Mouse (Mus musculus): ENCODE results near the gene Ptbp2.

The Ptbp2 gene

DNA sequence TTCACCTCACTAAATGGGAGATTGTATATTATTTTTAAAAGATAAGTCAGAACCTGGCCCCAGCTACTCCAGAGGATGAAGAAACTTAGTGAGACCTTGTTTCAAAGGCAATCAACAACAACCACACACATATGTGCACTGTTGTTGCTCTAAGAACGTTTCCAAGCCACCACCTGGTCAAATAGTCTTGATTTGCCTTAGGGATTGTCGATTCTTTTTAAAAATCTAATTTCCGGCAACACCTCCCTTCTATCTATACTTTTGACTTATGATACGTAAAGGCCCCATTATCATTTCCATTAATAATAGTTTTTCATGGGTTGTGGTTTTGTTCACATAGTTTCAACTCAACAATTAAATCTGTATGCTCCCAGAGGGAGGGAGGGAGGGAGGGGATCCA is at the start of gene Ptbp2:
Gene Ptbp2, minus strand, starts transcription at position 101 of the 400 bp plus-strand sequence.
- DNase-seq (ENCODE audit: low spot score): no peak

DNA sequence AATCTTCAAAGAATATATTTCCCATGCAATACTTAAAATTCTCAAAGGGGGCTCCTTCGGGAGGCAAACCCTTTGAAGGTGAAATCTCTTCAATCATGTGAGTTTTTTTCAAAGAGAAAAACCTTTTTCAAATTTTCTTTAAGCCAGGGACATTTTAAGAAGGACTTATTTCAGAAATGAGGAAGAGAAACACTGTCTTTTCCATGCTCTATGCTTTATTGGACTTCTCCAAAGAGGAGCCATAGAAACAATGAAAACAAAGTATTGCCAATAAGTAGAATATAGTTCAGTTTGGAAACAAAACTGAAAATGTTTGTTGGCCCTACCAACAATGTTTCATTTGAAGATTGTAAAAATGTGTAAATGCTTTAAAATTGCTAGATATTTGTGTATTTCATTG is 30.4 kb upstream of the Ptbp2 start:
- DNase-seq (ENCODE audit: low spot score): no peak

DNA sequence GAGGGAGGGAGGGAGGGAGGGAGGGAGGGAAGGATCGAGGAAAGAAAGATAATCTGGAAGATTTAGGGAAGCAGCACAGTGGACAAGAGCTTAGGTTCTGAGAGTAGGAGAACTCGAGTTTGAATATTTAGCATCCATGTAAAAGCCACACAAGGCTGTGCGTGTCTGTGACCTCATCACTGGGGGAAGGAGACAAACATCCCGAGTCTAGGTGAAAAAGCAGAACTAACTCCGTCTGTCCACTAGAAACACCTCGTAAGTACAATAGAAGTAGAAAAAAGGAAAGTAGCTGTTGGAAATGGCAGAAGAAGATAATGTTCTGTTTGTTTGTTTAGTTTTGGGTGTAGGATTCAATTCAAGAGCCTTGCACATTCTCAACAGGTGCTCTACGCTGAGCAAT is 21.9 kb upstream of the Ptbp2 start:
- no peak for DNase-seq (ENCODE audit: low spot score)

DNA sequence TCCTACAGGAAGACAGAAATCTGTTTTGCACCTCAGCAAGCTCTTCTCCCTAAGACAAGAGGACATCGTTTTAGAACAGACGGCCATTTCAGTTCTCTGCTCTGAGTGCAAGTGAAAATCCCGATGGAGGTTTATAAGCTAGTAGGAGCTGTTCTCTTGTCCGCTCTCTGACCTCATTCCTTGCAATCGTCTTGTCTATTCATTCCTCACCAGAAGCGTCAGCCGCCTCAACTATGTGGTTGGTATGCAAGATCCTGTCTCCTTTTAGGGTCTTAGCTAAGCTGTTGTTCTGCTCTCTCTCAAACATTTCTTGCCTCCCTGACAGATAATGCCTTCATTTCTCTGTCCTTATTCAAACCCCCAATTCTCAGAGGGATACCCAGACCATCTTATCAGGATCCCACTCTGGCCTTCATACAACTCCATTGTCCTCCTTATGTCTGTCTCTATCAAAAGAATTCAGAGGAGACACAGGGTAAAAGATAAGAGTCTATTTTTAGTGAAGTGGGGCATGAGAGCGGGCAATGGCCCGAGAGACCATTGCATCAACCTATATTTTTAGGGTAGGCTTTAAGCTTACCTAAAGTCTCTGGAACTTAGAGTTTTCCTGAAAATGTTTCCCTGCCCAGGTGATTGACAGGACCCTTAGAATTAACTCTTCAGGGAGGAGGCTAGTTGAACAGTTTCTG is 10.6 kb upstream of the Ptbp2 start:
- no peak for DNase-seq (ENCODE audit: low spot score)

DNA sequence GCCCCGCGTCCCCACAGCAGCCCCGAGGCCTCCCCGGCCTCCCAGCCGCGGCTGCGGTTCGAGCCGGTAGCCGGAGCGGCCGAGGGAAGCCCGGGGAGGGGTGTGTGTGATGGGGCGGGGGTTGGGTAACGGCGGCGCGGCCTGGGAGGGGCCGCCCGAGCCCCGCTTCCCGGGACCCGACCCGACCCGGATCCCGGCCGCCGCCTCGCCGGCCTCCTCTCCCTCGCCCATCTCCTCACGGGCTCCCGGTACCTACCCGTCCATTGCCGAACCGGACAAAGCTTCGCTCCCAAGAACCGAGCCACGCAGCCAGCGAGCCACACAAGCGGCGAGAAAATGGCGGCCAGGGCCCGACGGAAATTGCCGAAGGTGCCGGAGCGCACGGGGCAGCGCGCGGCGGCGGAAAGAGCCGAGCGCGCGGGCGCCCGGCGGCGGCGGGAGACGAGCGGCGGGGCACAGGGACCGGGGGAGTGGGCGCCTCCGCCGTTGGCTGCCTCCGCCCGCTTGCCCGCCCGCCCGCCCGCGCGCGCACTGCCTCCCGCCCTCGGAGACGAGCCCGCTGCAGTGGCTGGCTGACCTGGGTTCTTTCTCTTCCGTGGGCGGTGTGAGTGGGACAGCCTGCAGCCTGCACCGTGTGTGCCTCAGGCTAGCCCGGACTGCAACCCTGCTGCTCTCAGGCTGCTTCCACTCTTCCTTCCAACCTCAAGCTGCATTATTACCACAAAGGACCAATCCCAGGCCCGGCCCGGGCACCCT is 1.1 kb downstream of the Ptbp2 start:
- peak; percentile 84 for DNase-seq (ENCODE audit: low spot score)

DNA sequence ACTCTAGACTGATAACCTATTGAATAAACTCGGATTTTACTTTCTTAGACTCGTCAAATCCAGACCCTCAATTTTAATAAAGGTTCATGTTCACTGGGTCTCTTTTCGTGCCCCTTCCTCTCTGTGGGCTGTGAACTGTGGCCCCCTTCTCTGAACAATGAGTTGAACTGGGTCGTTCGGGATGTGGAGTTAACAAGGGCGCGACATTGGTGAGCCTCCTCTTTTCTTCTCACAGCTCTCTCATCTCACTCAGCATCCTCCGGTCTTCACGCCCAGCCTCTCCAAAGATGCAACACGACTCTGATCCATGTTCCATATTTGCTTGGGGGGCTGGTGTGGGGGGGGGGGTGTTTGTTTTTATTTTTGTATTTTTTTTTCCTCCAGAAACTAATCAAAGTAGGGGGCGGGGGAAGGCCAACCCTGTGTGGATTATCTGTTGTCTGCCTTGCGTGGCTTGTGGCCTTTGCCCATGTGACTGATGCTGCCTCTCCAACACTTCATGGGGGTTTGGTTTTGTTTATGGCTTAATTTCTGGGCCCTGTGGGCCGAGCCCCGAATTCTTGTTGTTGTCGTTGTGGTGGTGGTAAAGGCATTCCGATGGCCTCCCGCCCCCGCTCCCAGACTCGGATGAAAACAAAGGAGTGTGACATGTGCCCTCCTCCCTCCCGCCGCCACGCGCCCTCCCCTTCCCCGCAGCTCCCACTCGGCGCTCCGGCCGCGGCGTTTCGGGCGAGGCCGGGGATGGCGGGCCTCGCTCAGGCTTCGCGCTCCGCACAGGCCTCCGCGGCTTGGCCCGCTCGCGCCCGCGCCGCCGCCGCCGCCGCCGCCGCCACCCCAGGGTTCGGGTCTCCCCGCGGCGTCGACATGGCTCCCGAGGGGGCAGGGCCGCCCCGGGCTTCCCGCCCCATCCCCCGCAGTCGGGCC is 2.0 kb downstream of the Ptbp2 start:
- peak; percentile 54 for DNase-seq (ENCODE audit: low spot score)

DNA sequence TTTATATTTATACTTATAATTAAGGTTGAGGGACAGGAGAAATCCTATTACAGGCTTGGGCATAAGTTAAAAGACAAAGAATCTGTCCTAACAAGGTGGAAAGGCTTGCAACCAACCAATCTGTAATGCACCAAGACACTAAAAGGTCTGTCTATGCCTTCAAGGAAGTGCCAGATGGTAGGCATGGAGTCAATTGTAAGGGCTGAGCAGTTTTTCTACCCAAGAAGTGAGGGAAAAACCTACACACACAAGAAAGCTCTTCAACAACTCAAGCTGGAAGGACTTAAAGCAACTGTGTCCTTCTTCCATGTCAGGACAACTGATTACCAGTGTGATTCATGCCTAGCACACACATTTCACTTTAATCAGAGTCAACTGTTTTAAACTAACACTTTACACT is 3.4 kb downstream of the Ptbp2 start:
- DNase-seq (ENCODE audit: low spot score): no peak

DNA sequence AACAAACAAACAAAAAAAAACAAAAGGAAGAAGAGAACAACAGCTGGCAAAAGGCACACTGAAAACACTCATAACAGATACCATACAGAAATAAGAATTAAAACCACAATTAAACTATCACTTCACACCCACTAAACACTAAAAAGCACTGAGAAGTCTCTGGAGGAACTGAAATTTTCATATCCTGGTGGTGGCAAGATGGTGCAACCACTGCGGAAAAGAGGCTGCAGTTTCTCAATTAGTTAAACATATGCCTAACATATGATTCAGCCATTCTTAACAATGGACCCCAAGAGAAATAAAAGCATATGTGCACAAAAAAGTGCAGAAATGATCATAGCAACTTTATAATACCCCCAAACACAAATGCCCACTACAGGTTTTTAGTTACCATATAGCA is 5.0 kb downstream of the Ptbp2 start:
- no peak for DNase-seq (ENCODE audit: low spot score)

DNA sequence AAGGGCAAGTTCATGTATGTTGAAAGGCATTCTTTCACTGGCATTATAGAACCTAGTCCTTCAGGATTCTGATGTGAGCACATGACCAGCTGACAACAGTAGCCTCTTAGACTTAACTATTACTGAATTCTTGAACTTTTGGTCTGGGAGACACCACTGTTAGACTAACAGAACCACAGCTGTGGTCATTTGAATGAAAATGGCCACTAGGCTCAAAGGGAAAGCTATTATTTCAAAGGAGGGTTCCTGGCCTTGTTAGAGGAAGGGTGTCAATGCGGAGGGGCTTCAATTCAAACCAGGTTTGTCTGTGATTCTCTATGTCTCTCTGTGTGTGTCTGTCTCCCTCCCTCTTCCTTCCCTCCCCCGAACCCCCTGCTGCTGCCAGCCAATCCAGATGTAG is 5.8 kb downstream of the Ptbp2 start:
- no peak for DNase-seq (ENCODE audit: low spot score)

DNA sequence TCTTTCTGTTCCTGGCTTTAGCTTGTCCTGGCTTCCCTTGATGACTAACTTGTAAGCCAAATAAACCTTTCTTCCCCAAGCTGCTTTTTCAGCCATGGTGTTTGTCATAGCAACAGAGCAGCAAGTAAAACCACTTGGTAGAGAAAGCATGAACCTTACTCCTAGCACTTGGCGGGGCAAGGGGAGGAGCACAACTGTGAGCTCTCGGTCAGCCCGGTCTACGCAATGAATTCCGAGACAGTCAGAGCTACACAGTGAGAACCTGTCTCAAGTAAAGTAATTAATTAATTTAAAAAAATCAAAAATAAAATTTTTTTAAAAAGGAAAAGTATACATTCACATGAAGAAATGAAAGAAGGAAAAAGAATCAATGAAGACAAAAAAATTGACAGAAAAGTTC is 8.1 kb downstream of the Ptbp2 start:
- no peak for DNase-seq (ENCODE audit: low spot score)

DNA sequence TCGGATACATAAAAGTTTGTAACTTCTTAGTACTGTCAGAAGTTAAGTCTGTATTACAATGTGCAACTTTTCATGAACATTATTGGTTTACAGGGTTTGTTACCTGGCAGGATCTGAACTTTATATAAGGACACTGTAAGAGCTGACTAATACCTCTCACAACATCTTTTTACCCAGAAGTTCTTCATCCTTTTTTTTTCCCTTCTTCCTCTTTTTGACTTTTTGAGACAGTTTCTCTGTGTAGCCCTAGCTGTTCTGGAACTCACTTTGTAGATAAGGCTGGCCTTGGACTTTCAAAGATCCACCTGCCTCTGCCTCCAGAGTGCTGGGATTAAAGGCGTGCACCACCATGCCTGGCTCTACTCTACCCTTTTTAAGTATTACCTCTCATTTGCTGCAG is 11.5 kb downstream of the Ptbp2 start:
- no peak for DNase-seq (ENCODE audit: low spot score)

DNA sequence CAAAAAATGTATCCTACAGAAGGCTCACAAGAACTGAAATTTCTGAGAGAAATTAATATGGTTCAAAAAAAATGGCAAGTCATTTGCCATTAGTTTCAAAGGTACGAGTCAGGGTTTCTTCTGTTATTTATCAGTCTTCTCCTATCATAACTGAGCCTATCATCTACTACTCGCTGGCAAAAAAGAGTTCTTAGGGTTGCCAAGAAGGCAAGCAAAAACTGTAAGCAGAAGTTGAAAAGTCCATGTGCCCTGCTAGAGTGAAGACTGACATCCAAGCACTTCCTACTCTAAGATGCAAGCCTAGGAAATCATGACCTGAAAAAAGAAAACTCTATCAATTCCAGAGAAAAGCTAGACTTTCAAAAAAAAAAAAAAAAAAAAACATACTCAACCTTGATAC is 20.5 kb downstream of the Ptbp2 start:
- no peak for DNase-seq (ENCODE audit: low spot score)

DNA sequence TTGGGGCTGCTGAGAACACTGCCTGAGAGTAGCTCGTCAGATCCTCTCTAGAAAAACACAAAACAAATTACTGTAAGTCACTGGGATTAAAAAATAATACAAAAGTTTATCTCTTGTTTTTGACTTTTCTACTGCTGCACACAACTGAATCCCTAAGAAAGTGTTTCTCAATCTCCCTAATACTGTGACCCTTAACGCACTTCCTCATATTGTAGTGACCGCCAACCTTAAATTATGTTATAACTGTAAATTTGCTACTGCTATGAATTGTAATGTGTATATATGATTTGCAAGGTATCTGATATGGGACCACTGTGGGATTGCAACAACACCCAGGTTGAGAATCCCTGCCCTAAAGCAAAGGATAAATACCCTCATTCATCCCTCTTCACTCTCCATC is 22.5 kb downstream of the Ptbp2 start:
- DNase-seq (ENCODE audit: low spot score): no peak

DNA sequence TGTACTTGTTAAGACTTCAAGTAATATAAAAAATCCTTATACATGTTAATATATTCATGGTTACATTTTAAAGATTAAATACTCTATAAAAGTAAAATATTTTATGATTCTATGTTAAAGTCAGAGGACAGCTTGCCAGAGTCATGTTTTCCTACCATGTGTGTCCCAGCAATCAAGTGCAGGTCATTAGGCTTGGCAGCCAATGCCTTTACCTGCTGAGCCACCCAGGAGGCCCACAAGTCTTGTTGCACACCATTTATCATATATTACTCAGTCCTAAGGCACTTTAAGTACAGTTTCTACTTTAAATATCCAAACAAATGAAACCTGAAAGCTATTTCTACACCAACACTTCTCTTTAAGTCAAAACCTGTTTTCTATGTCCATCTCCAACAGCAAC is 30.5 kb downstream of the Ptbp2 start:
- DNase-seq (ENCODE audit: low spot score): no peak

DNA sequence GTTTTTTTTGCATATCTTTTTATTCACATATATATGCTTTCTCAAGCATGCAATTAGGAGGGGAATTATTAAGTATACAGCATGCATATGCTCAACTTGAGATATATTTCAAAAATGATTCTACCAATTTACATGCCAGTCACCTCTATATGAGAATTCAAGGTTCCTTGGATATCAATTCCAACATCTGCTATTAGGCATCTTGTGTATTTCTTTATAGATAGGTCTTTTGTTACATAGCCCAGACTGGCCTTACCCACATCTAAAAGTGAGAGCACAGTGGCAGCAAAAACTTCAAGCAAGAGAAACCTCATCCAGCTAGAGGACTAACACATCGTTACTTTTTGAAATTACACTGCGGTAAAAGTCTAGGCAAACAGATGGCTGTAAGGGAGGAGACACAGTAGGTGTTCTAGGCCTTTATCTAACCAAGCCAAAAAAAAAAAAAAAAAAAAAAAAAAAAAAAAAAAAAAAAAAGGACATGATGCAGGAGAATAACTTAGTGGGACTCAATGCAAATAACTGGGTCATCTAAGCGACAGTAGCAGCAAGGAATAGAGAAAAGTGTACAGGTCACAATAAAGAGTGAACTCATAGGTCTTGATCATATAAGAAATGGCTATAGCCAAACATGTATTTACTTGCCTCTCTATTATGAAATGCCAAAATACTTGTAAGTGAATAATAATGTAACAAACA is 34.6 kb downstream of the Ptbp2 start:
- no peak for DNase-seq (ENCODE audit: low spot score)

DNA sequence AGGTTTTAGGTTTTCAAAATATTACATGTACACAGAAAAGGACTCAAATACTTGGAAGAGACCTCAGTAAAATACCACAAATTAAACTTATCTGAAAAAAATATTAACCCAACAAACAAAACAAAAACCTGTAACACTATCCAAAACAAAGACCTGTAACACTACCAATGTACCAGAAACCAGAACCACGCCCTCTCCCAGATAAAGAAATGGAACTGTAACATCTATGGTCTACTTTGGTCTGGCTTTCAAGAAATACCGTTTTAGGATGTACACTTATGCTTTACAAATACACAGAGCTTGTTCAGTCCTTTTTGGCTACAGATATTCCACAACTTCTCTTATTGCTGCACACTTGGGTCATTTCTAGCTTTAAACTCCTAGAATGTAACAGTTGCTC is 35.1 kb downstream of the Ptbp2 start:
- no peak for DNase-seq (ENCODE audit: low spot score)

DNA sequence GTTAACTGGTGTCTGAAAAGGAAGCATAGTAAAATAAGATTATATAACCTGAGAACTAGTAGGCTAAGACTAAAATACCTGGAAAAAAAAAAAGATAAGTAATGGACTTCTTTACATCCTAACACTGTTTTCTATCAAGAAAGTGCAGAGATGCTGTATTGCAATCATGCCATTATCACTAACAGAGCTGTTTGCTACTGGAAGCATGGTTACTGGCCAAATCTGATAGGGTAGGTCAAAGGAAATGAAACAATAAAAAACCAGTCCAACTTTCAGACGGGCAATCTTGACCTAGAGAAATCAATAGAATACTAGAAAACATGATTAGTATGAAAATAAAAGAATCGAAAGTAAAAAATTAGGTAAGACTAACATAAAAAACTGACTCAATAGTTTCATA is 37.6 kb downstream of the Ptbp2 start:
- no peak for DNase-seq (ENCODE audit: low spot score)

DNA sequence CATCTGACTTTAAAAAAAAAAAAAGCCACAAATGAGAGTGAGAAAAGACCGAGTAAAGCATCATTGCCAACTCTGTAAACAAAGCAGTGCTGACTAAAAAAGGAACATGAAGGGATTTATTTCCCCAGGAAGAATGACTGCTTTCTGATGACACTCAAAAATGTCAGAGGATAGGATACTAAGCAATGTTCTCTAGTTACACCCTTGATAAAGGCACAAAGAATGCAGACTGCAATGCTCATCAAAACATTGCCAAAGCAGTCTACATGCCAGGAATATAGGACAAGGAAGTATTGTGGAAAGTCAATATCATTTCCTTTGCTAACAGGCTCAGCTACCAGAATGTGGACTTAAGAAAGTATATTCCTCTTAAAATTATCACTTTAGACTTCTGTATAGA is 38.5 kb downstream of the Ptbp2 start:
- DNase-seq (ENCODE audit: low spot score): no peak

DNA sequence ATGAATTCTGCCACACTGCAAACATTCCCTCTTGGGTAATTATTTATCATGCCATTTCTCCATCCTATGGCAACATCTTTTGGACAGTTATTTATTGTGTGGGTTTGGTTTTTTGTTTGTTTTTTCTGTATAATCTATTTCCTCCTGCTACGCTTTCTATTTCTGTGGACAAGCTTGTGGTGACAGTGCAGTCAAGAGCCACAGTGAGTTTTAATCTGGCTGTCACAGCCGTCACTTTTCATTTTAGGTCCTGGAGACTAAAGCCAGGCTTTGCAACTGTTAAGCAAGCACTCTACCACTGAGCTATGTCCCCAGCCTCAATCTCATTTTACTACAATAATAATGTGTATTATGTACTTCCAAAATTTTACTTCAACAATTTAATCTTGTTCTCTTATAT is 54.4 kb downstream of the Ptbp2 start:
- DNase-seq (ENCODE audit: low spot score): no peak

DNA sequence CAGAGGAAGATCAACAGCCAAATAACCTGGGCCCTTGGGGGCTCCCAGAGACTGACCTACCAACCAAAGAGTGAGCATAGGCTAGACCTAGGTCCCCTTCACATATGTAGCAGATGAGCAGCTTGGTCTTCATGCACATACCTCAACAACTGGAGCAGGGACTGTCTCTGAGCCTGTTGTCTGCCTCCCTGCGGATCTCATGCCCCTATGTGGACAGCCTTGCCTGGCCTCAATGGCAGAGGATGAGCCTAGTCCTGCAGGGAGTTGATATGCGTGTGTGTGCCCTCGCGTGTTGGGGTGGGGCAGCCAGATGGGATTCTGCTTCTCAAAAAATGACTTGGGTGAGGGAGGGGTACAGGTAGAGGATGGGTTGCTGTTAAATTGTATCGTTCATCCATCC is 72.2 kb downstream of the Ptbp2 start:
- DNase-seq (ENCODE audit: low spot score): no peak

DNA sequence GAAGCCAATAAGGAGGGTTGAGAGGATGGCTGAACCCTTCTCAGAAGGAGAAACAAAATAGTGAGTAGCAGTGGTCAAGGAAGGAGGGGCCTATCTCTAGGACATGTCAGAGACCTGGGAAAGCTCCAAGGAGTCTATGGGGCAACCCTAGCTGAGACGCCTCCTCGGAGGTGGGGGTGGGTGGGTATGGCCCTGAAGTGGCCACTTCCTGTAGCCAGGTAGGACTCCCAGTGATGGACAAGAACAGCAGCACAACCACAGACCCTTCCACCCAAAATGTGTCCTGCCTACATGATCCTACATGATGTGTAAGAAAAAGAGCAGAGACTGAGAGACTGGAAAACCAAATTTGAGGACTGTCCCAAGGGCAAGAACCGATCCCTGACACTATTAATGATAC is 72.8 kb downstream of the Ptbp2 start:
- DNase-seq (ENCODE audit: low spot score): no peak

DNA sequence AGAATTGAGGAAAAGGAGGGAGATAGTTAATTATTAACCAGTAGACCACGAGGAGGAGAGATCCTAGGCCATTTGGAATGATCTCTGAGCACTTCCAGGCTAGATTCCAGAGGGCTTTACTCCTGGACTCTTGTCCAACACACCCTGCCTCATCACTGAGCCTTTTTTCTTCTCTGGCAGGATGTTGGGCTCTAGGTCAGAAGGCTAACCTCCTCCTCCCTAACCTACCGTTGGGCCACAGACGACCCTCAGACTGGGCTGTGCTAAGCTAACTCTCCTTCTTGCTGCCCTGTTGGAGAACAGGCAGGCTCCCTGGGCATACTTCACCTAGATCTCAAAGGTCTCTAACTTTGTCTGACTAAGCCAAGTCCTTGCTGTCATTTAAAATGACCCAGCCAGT is 82.8 kb downstream of the Ptbp2 start:
- no peak for DNase-seq (ENCODE audit: low spot score)
